ENCODE assay signal across 8 mouse cellular contexts in genomic region chr10:99263419-99264221, GRCm38 (mm10). TPM values are rescaled to one million over a fixed set of nuclear protein-coding genes. Genes with fewer than 3 reads are reported as not detected.
A peak's percentile ranks its signal among the peaks of the same experiment; 100 is the strongest.
DNase-seq lines count a peak whose midpoint lies in the region; ATAC-seq and TF ChIP-seq lines count a peak whose summit lies in the region.

No protein-coding gene starts in this region.

- H3K4me1 ChIP-seq in testis, adult 2 months (ENCODE audit: control insufficient read depth, insufficient read depth, low read length), result peaks cover 11% of the 10 kb centered on the region
- peaks cover 9% of the 10 kb centered on the region; the same call in 1 of the 2 replicates for H3K4me1 ChIP-seq in kidney, postnatal 0 days (replicated peaks; ENCODE audit: insufficient read depth, low read length)
- H3K4me1 ChIP-seq in lung, embryonic 16.5 days (replicated peaks; ENCODE audit: control insufficient read depth, insufficient read depth, low read length), result peaks cover 28% of the 10 kb centered on the region

- peak; percentile 0; the same call in 1 of the 2 replicates for ATAC-seq in kidney, postnatal 0 days (replicated peaks; ENCODE audit: low FRiP score, low read depth)
- ATAC-seq in lung, embryonic 16.5 days (ENCODE audit: low read depth), result peak; percentile 8; the same call in 1 of the 2 replicates

- no peaks in the 10 kb centered on the region for H3K36me3 ChIP-seq in testis, adult 2 months (ENCODE audit: control insufficient read depth, insufficient read depth, low read length)
- H3K36me3 ChIP-seq in kidney, postnatal 0 days (ENCODE audit: insufficient read depth, low read length), result 0 out of 2 replicates have a peak, but pooled peaks cover 6% of the 10 kb centered on the region
- peaks cover 4% of the 10 kb centered on the region for H3K36me3 ChIP-seq in lung, embryonic 16.5 days (ENCODE audit: control insufficient read depth, insufficient read depth, low read length)

- H3K4me3 ChIP-seq in testis, adult 2 months (ENCODE audit: control insufficient read depth, low read depth, low read length), result peak overlapping the region; percentile 88
- H3K4me3 ChIP-seq in kidney, postnatal 0 days (replicated peaks; ENCODE audit: low read depth, low read length), result peak overlapping the region; percentile 94
- H3K4me3 ChIP-seq in lung, embryonic 16.5 days (ENCODE audit: low read length), result peak overlapping the region; percentile 94

- no peak for TF ChIP-seq CTCF in testis, adult 2 months (IDR thresholded peaks at IDR 0.05; ENCODE audit: control insufficient read depth, insufficient read depth, insufficient replicate concordance, low read depth, low read length)
- TF ChIP-seq CTCF in kidney, postnatal 0 days (IDR thresholded peaks at IDR 0.05; ENCODE audit: low read depth), result no peak

- no peak for TF ChIP-seq POLR2A in testis, adult 2 months (IDR thresholded peaks at IDR 0.05; ENCODE audit: control insufficient read depth, low read depth, low read length)

- under 1% methylated on average over 66 of the region's 66 CpGs for WGBS in kidney, postnatal 0 days
- WGBS in lung, embryonic 16.5 days, result under 1% methylated on average over 66 of the region's 66 CpGs

- H3K27ac ChIP-seq in testis, adult 2 months (ENCODE audit: control insufficient read depth, insufficient read depth, low read depth, low read length), result peak overlapping the region; percentile 69
- peak overlapping the region; percentile 90 for H3K27ac ChIP-seq in kidney, postnatal 0 days
- H3K27ac ChIP-seq in lung, embryonic 16.5 days (ENCODE audit: low read length), result peak overlapping the region; percentile 94

- H3K4me2 ChIP-seq in kidney, postnatal 0 days (ENCODE audit: low read length), result peak overlapping the region; percentile 57
- peak overlapping the region; percentile 86 for H3K4me2 ChIP-seq in lung, embryonic 16.5 days (ENCODE audit: low read depth, low read length)

- H3K27me3 ChIP-seq in testis, adult 2 months (ENCODE audit: control insufficient read depth, insufficient read depth, low read length), result no peaks in the 10 kb centered on the region
- no peaks in the 10 kb centered on the region for H3K27me3 ChIP-seq in kidney, postnatal 0 days (ENCODE audit: insufficient read depth, low read length)
- H3K27me3 ChIP-seq in lung, embryonic 16.5 days (ENCODE audit: control insufficient read depth, insufficient read depth, low read depth, low read length), result no peaks in the 10 kb centered on the region

- DNase-seq in testis, postnatal 14 days (ENCODE audit: low spot score), result no peak
- DNase-seq in cerebellum, adult 11-12 months, result peak; percentile 35
- DNase-seq in heart, adult 8-10 months (ENCODE audit: low spot score), result peak; percentile 17
- DNase-seq in kidney, postnatal 0 days (ENCODE audit: low spot score), result peak; percentile 50
- peak; percentile 64 for DNase-seq in right cerebral cortex, postnatal 25 days
- DNase-seq in Muller cell, postnatal 12 days (ENCODE audit: inconsistent ontology term), result no peak

- no peaks in the 10 kb centered on the region for H3K9me3 ChIP-seq in kidney, postnatal 0 days (replicated peaks; ENCODE audit: low read length)
- no peaks in the 10 kb centered on the region for H3K9me3 ChIP-seq in lung, embryonic 16.5 days (ENCODE audit: control insufficient read depth, low read length)

- H3K9ac ChIP-seq in kidney, postnatal 0 days (ENCODE audit: low read depth, low read length), result peak overlapping the region; percentile 96
- H3K9ac ChIP-seq in lung, embryonic 16.5 days (ENCODE audit: low read length), result peak overlapping the region; percentile 98

RNA-seq across cellular contexts. Expression of gene Dusp6, which starts 0.6 kb away (rescaled TPM):
- 5.1 and 5.8 TPM in 2 replicates for polyA plus RNA-seq in testis, adult 2 months (2012; rRNA removed)
- total RNA-seq in heart, adult 8-10 months (2022), result 10 to 100 TPM; 12.9 to 18.7 (median 15.2) TPM
- 70.2 and 73.4 TPM in 2 replicates for polyA plus RNA-seq in kidney, postnatal 0 days (2015; fragmentation: Nextera tagmentation; extraction: Ambion mirVana)
- 79.3 and 80.3 TPM in 2 replicates for polyA plus RNA-seq in lung, embryonic 16.5 days (2015; fragmentation: Nextera tagmentation; extraction: Ambion mirVana)

Comparison
In these comparisons a context has a peak if more than half of its experiments do, and no peak if none do; other contexts are left out.
1. DNase-seq: peak in cerebellum, adult 11-12 months (single experiment), heart, adult 8-10 months (single experiment), kidney, postnatal 0 days (single experiment) and right cerebral cortex, postnatal 25 days (single experiment); none in testis, postnatal 14 days (single experiment) and Muller cell, postnatal 12 days (single experiment).
2. RNA of gene Dusp6, which starts 0.6 kb away (polyA plus RNA-seq): 79.3 to 80.3 TPM in lung, embryonic 16.5 days and 70.2 to 73.4 TPM in kidney, postnatal 0 days; 5.1 to 5.8 TPM in testis, adult 2 months; every median in the first group is over 10 times any median in the second.
3. Peak in every context shown above with its lines, with median percentiles within 50 percentile points of each other: H3K27ac ChIP-seq and H3K4me3 ChIP-seq.